Mouse (Mus musculus): ENCODE results near the gene Phyhipl. TPM values are rescaled to one million over a fixed set of nuclear protein-coding genes. Genes with fewer than 3 reads are reported as not detected.

Phyhipl gene
- polyA plus RNA-seq, 1 experiment from 2014 or later, result 1.0 TPM

GRCm38 (mm10) chr10:70516661-70517060 lies 139.1 kb downstream of the Phyhipl start:
- Histone ChIP-seq H3K9ac (no peak overlapping the region), H3K9me3 (ENCODE audit: low read depth, low read length) (no peaks in the 10 kb centered on the region), H3K4me3 (ENCODE audit: low read depth, low read length) (no peak overlapping the region), H3K27ac (ENCODE audit: low read depth) (no peak overlapping the region), H3K36me3 (ENCODE audit: insufficient read depth) (no peaks in the 10 kb centered on the region), H3K4me2 (no peak overlapping the region), H3K4me1 (ENCODE audit: insufficient read depth) (peaks cover 6% of the 10 kb centered on the region; the same call in 1 of the 2 replicates), H3K27me3 (ENCODE audit: insufficient read depth, low read length) (no peaks in the 10 kb centered on the region)
- WGBS, result 85% methylated on average over 8 of the region's 8 CpGs
- DNase-seq (no peak), ATAC-seq (ENCODE audit: insufficient read depth) (no peak)
- no peak for TF ChIP-seq CTCF (IDR thresholded peaks at IDR 0.05; ENCODE audit: low read depth)

- no peak overlapping the region for H3K4me3 ChIP-seq (ENCODE audit: low read depth, low read length)
- H3K9ac ChIP-seq, result no peak overlapping the region
- TF ChIP-seq CTCF (IDR thresholded peaks at IDR 0.05; ENCODE audit: low read depth), result no peak
- WGBS, result 83% methylated on average over 9 of the region's 9 CpGs
- no peak overlapping the region for H3K27ac ChIP-seq (ENCODE audit: low read depth)
- H3K4me2 ChIP-seq, result no peak overlapping the region
- H3K27me3 ChIP-seq (ENCODE audit: insufficient read depth, low read length), result no peaks in the 10 kb centered on the region
- DNase-seq (no peak), ATAC-seq (ENCODE audit: insufficient read depth) (no peak)
- H3K36me3 ChIP-seq (ENCODE audit: insufficient read depth), result no peaks in the 10 kb centered on the region
- peaks cover 5% of the 10 kb centered on the region; the same call in 1 of the 2 replicates for H3K4me1 ChIP-seq (ENCODE audit: insufficient read depth)
- no peaks in the 10 kb centered on the region for H3K9me3 ChIP-seq (ENCODE audit: low read depth, low read length)
Measured at GRCm38 (mm10) chr10:70514848-70515247, 140.9 kb downstream of the Phyhipl start.

- no peaks in the 10 kb centered on the region for H3K36me3 ChIP-seq (ENCODE audit: insufficient read depth)
- DNase-seq (no peak), ATAC-seq (ENCODE audit: insufficient read depth) (no peak)
- WGBS, result 86% methylated on average over 3 of the region's 3 CpGs
- no peaks in the 10 kb centered on the region for H3K27me3 ChIP-seq (ENCODE audit: insufficient read depth, low read length)
- H3K4me1 ChIP-seq (ENCODE audit: insufficient read depth), result no peaks in the 10 kb centered on the region
- TF ChIP-seq CTCF (IDR thresholded peaks at IDR 0.05; ENCODE audit: low read depth), result peak; percentile 43
- H3K27ac ChIP-seq (ENCODE audit: low read depth), result no peak overlapping the region
- H3K9me3 ChIP-seq (ENCODE audit: low read depth, low read length), result peaks cover 3% of the 10 kb centered on the region; the same call in 1 of the 2 replicates
- H3K9ac ChIP-seq, result no peak overlapping the region
- no peak overlapping the region for H3K4me2 ChIP-seq
- H3K4me3 ChIP-seq (ENCODE audit: low read depth, low read length), result no peak overlapping the region
Measured at GRCm38 (mm10) chr10:70507880-70508279, 147.9 kb downstream of the Phyhipl start.

Other genes with a start within 250 kb of the Phyhipl start
- 9.1 and 9.7 TPM in 2 replicates for gene Fam13c, start 215.5 kb downstream of the Phyhipl start, polyA plus RNA-seq (2014; fragmentation: Nextera tagmentation; extraction: Ambion mirVana)